Mouse (Mus musculus): ENCODE data around the gene Gm10024. TPM values are rescaled to one million over a fixed set of nuclear protein-coding genes. Genes with fewer than 3 reads are reported as not detected.
"Not testable (repeated sequence)": the region's sequence is repeated elsewhere in the genome, so short reads cannot be mapped to it uniquely, and the experiment has no call there.

Gene Gm10024
- polyA plus RNA-seq, 2 experiments = not detected

- Histone ChIP-seq H3K9me3 (ENCODE audit: control insufficient read depth, low read length) (no peaks in the 10 kb centered on the region), H3K36me3 (ENCODE audit: control insufficient read depth, insufficient read depth, low read length) (no peaks in the 10 kb centered on the region), H3K4me2 (replicated peaks; ENCODE audit: low read depth, low read length, severe bottlenecking) (no peak overlapping the region), H3K27ac (replicated peaks; ENCODE audit: low read depth, low read length) (no peak overlapping the region), H3K4me1 (ENCODE audit: control insufficient read depth, insufficient read depth, low read length) (no peaks in the 10 kb centered on the region), H3K9ac (ENCODE audit: low read depth, low read length, severe bottlenecking) (no peak overlapping the region), H3K27me3 (ENCODE audit: control insufficient read depth, insufficient read depth, low read length) (no peaks in the 10 kb centered on the region), H3K4me3 (replicated peaks; ENCODE audit: low read length) (no peak overlapping the region)
- DNase-seq (ENCODE audit: low spot score) = no peak
- TF ChIP-seq POLR2A (IDR thresholded peaks at IDR 0.05; ENCODE audit: borderline replicate concordance, extremely low read depth, insufficient read depth, insufficient read length) = no peak
- no peak for ATAC-seq (ENCODE audit: low FRiP score, low read depth)
Observed at GRCm38 (mm10) chr10:77753448-77753847, 42.2 kb downstream of the Gm10024 start.

- not testable (repeated sequence) for H3K27me3 ChIP-seq (ENCODE audit: control insufficient read depth, insufficient read depth, low read length); DNase-seq (ENCODE audit: low spot score); H3K9me3 ChIP-seq (ENCODE audit: control insufficient read depth, low read length); ATAC-seq (ENCODE audit: low FRiP score, low read depth); H3K4me2 ChIP-seq (replicated peaks; ENCODE audit: low read depth, low read length, severe bottlenecking); H3K9ac ChIP-seq (ENCODE audit: low read depth, low read length, severe bottlenecking); H3K36me3 ChIP-seq (ENCODE audit: control insufficient read depth, insufficient read depth, low read length); H3K27ac ChIP-seq (replicated peaks; ENCODE audit: low read depth, low read length); H3K4me1 ChIP-seq (ENCODE audit: control insufficient read depth, insufficient read depth, low read length); H3K4me3 ChIP-seq (replicated peaks; ENCODE audit: low read length)
- WGBS = no CpG with 5 or more reads among the region's 1 CpGs
Observed at GRCm38 (mm10) chr10:77759582-77759981, 48.3 kb downstream of the Gm10024 start, which contains the start of gene Gm3233. Gene Gm3233, minus strand, starts transcription at chr10:77759682.

Other genes starting within 250 kb of the Gm10024 start
- gene Fam207a, start 195.7 kb upstream of the Gm10024 start, polyA plus RNA-seq (2012; rRNA removed) = 35.5 and 38.6 TPM in 2 replicates
- gene Fam207a, start 195.7 kb upstream of the Gm10024 start, polyA plus RNA-seq (2014; fragmentation: Nextera tagmentation; extraction: Ambion mirVana) = 40.6 and 41.7 TPM in 2 replicates
- gene Itgb2, start 181.2 kb upstream of the Gm10024 start, polyA plus RNA-seq (2012; rRNA removed) = 2.7 and 2.9 TPM in 2 replicates
- gene Itgb2, start 181.2 kb upstream of the Gm10024 start, polyA plus RNA-seq (2014; fragmentation: Nextera tagmentation; extraction: Ambion mirVana) = 2.5 and 3.7 TPM in 2 replicates
- 117 and 122 TPM in 2 replicates for gene Pttg1ip, start 129.7 kb upstream of the Gm10024 start, polyA plus RNA-seq (2012; rRNA removed)
- gene Pttg1ip, start 129.7 kb upstream of the Gm10024 start, polyA plus RNA-seq (2014; fragmentation: Nextera tagmentation; extraction: Ambion mirVana) = 138 and 147 TPM in 2 replicates
- 466 and 472 TPM in 2 replicates for gene Sumo3, start 105.4 kb upstream of the Gm10024 start, polyA plus RNA-seq (2012; rRNA removed)
- 328 and 351 TPM in 2 replicates for gene Sumo3, start 105.4 kb upstream of the Gm10024 start, polyA plus RNA-seq (2014; fragmentation: Nextera tagmentation; extraction: Ambion mirVana)
- 1.8 and 8.4 TPM in 2 replicates for gene Gm49325, start 105.3 kb upstream of the Gm10024 start, polyA plus RNA-seq (2012; rRNA removed)
- gene Gm49325, start 105.3 kb upstream of the Gm10024 start, polyA plus RNA-seq (2014; fragmentation: Nextera tagmentation; extraction: Ambion mirVana) = 1.9 and 5.8 TPM in 2 replicates
- gene Ube2g2, start 89.2 kb upstream of the Gm10024 start, polyA plus RNA-seq (2012; rRNA removed) = 55.1 and 59.8 TPM in 2 replicates
- gene Ube2g2, start 89.2 kb upstream of the Gm10024 start, polyA plus RNA-seq (2014; fragmentation: Nextera tagmentation; extraction: Ambion mirVana) = 57.4 and 58.6 TPM in 2 replicates
- gene Tspear, start 24.9 kb upstream of the Gm10024 start, polyA plus RNA-seq (2012; rRNA removed) = 2.0 TPM in 2 replicates
- 1.1 and 1.5 TPM in 2 replicates for gene Tspear, start 24.9 kb upstream of the Gm10024 start, polyA plus RNA-seq (2014; fragmentation: Nextera tagmentation; extraction: Ambion mirVana)
- not detected in 2 replicates for gene Gm19402, start 20.7 kb upstream of the Gm10024 start, polyA plus RNA-seq (2012; rRNA removed)
- not detected in 2 replicates for gene Gm19402, start 20.7 kb upstream of the Gm10024 start, polyA plus RNA-seq (2014; fragmentation: Nextera tagmentation; extraction: Ambion mirVana)
- gene Gm9508, start 14.2 kb upstream of the Gm10024 start, polyA plus RNA-seq (2012; rRNA removed) = not detected in 2 replicates
- gene Gm9508, start 14.2 kb upstream of the Gm10024 start, polyA plus RNA-seq (2014; fragmentation: Nextera tagmentation; extraction: Ambion mirVana) = not detected in 2 replicates
- not detected in 2 replicates for gene Gm10272, start 4.8 kb upstream of the Gm10024 start, polyA plus RNA-seq (2012; rRNA removed)
- gene Gm10272, start 4.8 kb upstream of the Gm10024 start, polyA plus RNA-seq (2014; fragmentation: Nextera tagmentation; extraction: Ambion mirVana) = not detected in 2 replicates
- not detected in 2 replicates for gene Gm10142, start 4.3 kb downstream of the Gm10024 start, polyA plus RNA-seq (2012; rRNA removed)
- gene Gm10142, start 4.3 kb downstream of the Gm10024 start, polyA plus RNA-seq (2014; fragmentation: Nextera tagmentation; extraction: Ambion mirVana) = not detected in 2 replicates
- gene Krtap12-1, start 9.1 kb downstream of the Gm10024 start, polyA plus RNA-seq (2012; rRNA removed) = 0.10 and 0.20 TPM in 2 replicates
- gene Krtap12-1, start 9.1 kb downstream of the Gm10024 start, polyA plus RNA-seq (2014; fragmentation: Nextera tagmentation; extraction: Ambion mirVana) = not detected in 2 replicates
- not detected in 2 replicates for gene Gm10100, start 15.0 kb downstream of the Gm10024 start, polyA plus RNA-seq (2012; rRNA removed)
- gene Gm10100, start 15.0 kb downstream of the Gm10024 start, polyA plus RNA-seq (2014; fragmentation: Nextera tagmentation; extraction: Ambion mirVana) = not detected in 2 replicates
- not detected in 2 replicates for gene Gm18596, start 31.2 kb downstream of the Gm10024 start, polyA plus RNA-seq (2012; rRNA removed)
- gene Gm18596, start 31.2 kb downstream of the Gm10024 start, polyA plus RNA-seq (2014; fragmentation: Nextera tagmentation; extraction: Ambion mirVana) = not detected in 2 replicates
- not detected in 2 replicates for gene Gm9736, start 39.9 kb downstream of the Gm10024 start, polyA plus RNA-seq (2012; rRNA removed)
- gene Gm9736, start 39.9 kb downstream of the Gm10024 start, polyA plus RNA-seq (2014; fragmentation: Nextera tagmentation; extraction: Ambion mirVana) = not detected in 2 replicates
- gene Gm3233, start 48.2 kb downstream of the Gm10024 start, polyA plus RNA-seq (2012; rRNA removed) = not detected in 2 replicates
- not detected in 2 replicates for gene Gm3233, start 48.2 kb downstream of the Gm10024 start, polyA plus RNA-seq (2014; fragmentation: Nextera tagmentation; extraction: Ambion mirVana)
- gene Gm3238, start 59.9 kb downstream of the Gm10024 start, polyA plus RNA-seq (2012; rRNA removed) = not detected in 2 replicates
- not detected in 2 replicates for gene Gm3238, start 59.9 kb downstream of the Gm10024 start, polyA plus RNA-seq (2014; fragmentation: Nextera tagmentation; extraction: Ambion mirVana)
- gene Gm7138, start 65.5 kb downstream of the Gm10024 start, polyA plus RNA-seq (2012; rRNA removed) = not detected in 2 replicates
- not detected in 2 replicates for gene Gm7138, start 65.5 kb downstream of the Gm10024 start, polyA plus RNA-seq (2014; fragmentation: Nextera tagmentation; extraction: Ambion mirVana)
- not detected in 2 replicates for gene Gm3250, start 71.1 kb downstream of the Gm10024 start, polyA plus RNA-seq (2012; rRNA removed)
- gene Gm3250, start 71.1 kb downstream of the Gm10024 start, polyA plus RNA-seq (2014; fragmentation: Nextera tagmentation; extraction: Ambion mirVana) = not detected in 2 replicates
- not detected in 2 replicates for gene Gm7137, start 76.7 kb downstream of the Gm10024 start, polyA plus RNA-seq (2012; rRNA removed)
- not detected in 2 replicates for gene Gm7137, start 76.7 kb downstream of the Gm10024 start, polyA plus RNA-seq (2014; fragmentation: Nextera tagmentation; extraction: Ambion mirVana)
- not detected in 2 replicates for gene Gm9639, start 83.6 kb downstream of the Gm10024 start, polyA plus RNA-seq (2012; rRNA removed)
- not detected in 2 replicates for gene Gm9639, start 83.6 kb downstream of the Gm10024 start, polyA plus RNA-seq (2014; fragmentation: Nextera tagmentation; extraction: Ambion mirVana)
- not detected in 2 replicates for gene Gm19668, start 87.7 kb downstream of the Gm10024 start, polyA plus RNA-seq (2012; rRNA removed)
- gene Gm19668, start 87.7 kb downstream of the Gm10024 start, polyA plus RNA-seq (2014; fragmentation: Nextera tagmentation; extraction: Ambion mirVana) = not detected in 2 replicates
- gene Gm9507, start 100.4 kb downstream of the Gm10024 start, polyA plus RNA-seq (2012; rRNA removed) = not detected in 2 replicates
- gene Gm9507, start 100.4 kb downstream of the Gm10024 start, polyA plus RNA-seq (2014; fragmentation: Nextera tagmentation; extraction: Ambion mirVana) = not detected in 2 replicates
- 0.13 and 0.25 TPM in 2 replicates for gene Gm2696, start 103.2 kb downstream of the Gm10024 start, polyA plus RNA-seq (2012; rRNA removed)
- gene Gm2696, start 103.2 kb downstream of the Gm10024 start, polyA plus RNA-seq (2014; fragmentation: Nextera tagmentation; extraction: Ambion mirVana) = not detected in 2 replicates
- not detected in 2 replicates for gene Krtap10-4, start 115.6 kb downstream of the Gm10024 start, polyA plus RNA-seq (2012; rRNA removed)
- gene Krtap10-4, start 115.6 kb downstream of the Gm10024 start, polyA plus RNA-seq (2014; fragmentation: Nextera tagmentation; extraction: Ambion mirVana) = not detected in 2 replicates
- 0.08 and 0.14 TPM in 2 replicates for gene Krtap10-10, start 124.5 kb downstream of the Gm10024 start, polyA plus RNA-seq (2012; rRNA removed)
- not detected in 2 replicates for gene Krtap10-10, start 124.5 kb downstream of the Gm10024 start, polyA plus RNA-seq (2014; fragmentation: Nextera tagmentation; extraction: Ambion mirVana)
- gene Gm36176, start 135.3 kb downstream of the Gm10024 start, polyA plus RNA-seq (2012; rRNA removed) = not detected in 2 replicates
- not detected in 2 replicates for gene Gm36176, start 135.3 kb downstream of the Gm10024 start, polyA plus RNA-seq (2014; fragmentation: Nextera tagmentation; extraction: Ambion mirVana)
- gene Gm10318, start 141.4 kb downstream of the Gm10024 start, polyA plus RNA-seq (2012; rRNA removed) = 0.13 TPM in 1 of 2 replicates, not detected in the other
- not detected in 2 replicates for gene Gm10318, start 141.4 kb downstream of the Gm10024 start, polyA plus RNA-seq (2014; fragmentation: Nextera tagmentation; extraction: Ambion mirVana)
- 0.06 and 0.10 TPM in 2 replicates for gene Gm3285, start 150.5 kb downstream of the Gm10024 start, polyA plus RNA-seq (2012; rRNA removed)
- gene Gm3285, start 150.5 kb downstream of the Gm10024 start, polyA plus RNA-seq (2014; fragmentation: Nextera tagmentation; extraction: Ambion mirVana) = not detected in 2 replicates
- 3.6 and 4.8 TPM in 2 replicates for gene Lrrc3, start 191.1 kb downstream of the Gm10024 start, polyA plus RNA-seq (2012; rRNA removed)
- gene Lrrc3, start 191.1 kb downstream of the Gm10024 start, polyA plus RNA-seq (2014; fragmentation: Nextera tagmentation; extraction: Ambion mirVana) = 3.4 and 3.6 TPM in 2 replicates